Mouse (Mus musculus): ENCODE data around the gene Nat8f6.
A peak's percentile ranks its signal among the peaks of the same experiment; 100 is the strongest.
"Not testable (repeated sequence)": the region's sequence is repeated elsewhere in the genome, so short reads cannot be mapped to it uniquely, and the experiment has no call there.

The Nat8f6 gene

DNA sequence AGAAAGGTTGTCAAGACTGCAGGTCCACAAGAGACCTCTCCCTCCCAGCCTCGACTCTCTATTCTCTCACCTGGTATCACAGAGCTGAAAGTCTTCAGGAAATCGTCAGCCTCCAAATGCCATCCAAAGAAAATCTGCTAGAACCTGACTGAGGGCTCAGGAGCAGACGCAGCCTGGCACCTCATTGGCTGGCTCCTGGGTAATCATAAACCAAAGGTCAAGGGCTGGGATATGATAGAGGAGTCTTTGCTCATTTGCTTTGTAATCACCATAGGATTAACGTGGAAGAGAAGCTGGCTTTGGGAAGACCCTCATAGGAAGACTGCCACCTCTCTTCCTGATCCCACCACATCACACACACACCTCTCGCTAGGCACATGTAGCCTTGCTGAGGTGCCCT lies at the start of gene Nat8f6, which contains the start of gene Nat8f5:
Gene Nat8f6 (minus strand): TSS at position 118 of the 400 bp plus-strand sequence.
Gene Nat8f5 (minus strand): TSS at position 136 of the 400 bp plus-strand sequence.
- no peak for DNase-seq (ENCODE audit: low read depth, low spot score)

DNA sequence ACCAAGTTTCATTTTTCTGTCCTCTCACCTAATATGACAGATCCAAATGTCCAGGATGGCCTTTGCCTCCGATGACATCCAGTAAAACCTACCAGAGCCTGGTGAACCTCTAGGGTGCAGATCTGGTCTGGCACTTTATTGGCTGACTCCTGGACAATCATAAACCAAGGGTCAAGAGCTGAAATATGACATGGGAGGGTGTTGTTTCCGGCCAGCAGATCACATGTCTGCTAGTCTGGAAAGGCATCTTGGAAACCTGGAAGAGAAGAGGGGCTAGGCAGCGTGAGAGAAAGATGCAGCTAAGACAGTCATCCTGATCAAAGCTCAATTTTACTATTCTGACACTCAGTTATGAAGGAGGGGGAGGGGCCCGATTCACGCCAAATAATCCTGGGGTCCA lies 48.3 kb upstream of the Nat8f6 start, which contains the start of gene Nat8f2:
Gene Nat8f2 (minus strand): TSS at position 153 of the 400 bp plus-strand sequence.
- DNase-seq (ENCODE audit: low read depth, low spot score), result not testable (repeated sequence)

DNA sequence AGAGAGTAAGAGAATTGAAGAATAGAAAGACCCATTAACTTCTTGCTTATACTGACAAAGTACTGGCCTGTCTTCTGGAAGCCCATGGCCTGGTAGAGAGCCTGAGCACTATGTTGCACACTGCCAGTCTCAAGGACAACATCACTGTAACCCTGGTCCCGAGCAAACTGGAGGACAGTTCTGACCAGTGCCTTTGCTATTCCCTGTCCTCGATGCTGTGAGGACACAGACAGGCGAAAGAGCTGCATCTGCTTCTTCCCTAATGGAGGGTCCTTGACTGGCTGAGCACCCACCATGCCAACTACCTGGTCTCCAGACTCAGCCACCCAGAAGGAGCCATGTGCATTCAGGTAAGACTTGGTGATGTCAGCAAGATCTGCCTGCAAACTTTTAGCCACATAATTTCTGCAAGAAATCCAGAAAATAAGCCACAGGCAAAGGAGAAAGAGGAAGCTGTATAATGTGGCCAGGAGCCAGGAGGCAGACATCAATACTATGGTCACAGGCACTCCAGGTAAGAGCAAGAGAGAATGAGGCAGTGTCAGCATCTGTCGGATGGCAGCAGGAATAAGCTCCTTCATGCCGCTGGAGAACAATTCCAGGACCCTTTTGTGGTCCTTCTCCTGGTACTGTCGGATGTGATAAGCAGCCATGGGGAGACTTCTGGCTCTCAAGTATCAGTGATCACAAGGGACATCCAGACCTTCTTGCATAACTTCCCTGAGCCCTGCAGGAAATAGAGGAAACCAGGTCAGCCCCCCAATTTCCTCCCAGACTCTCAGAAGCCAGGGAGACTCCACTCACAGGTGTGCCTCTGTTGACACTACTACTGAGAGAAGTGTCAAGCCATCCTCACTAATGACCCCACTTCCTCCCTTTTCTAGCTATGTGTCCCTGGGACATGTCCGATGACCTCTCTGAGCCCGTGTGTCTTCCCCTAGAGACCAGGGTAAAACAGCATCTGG lies 47.3 kb upstream of the Nat8f6 start:
- DNase-seq (ENCODE audit: low read depth, low spot score), result no peak

DNA sequence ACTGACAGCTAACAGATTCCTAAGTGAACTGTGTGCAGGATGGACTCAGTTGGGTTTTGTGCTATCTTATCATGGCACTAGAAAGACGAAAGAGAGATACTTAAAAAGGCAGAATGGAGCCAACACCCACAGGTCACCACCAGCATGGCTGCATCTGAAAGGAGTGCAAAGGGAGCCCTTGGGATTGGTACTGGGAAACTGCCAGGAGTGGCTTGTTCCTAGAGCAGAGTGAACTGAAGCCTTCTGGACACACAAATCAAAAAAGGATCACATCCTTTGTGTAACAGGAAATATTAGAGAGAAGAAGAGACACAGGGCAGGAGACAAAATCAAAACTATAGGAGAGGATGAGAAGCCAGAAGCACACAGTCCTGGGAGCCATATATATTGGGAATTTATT lies 46.2 kb upstream of the Nat8f6 start:
- not testable (repeated sequence) for DNase-seq (ENCODE audit: low read depth, low spot score)

DNA sequence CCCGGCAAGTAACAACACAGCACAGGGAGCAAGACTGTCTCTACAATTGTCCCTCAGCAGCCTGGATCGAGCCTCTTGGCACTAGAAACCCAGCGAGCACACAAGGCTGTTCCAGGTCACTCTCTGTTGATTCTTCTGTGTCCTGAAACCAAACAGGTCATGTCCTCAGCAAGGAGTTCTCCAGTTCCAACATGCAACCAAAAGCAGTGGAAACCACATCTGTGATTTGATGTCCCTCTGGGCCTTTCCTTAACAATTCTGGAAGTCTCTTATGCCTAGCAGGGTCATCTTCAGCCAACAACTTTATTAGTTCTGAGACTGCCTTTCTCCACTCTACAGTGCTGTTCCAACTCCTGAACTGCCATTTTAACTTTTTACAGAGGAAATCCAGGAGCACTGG lies 45.4 kb upstream of the Nat8f6 start:
- not testable (repeated sequence) for DNase-seq (ENCODE audit: low read depth, low spot score)

DNA sequence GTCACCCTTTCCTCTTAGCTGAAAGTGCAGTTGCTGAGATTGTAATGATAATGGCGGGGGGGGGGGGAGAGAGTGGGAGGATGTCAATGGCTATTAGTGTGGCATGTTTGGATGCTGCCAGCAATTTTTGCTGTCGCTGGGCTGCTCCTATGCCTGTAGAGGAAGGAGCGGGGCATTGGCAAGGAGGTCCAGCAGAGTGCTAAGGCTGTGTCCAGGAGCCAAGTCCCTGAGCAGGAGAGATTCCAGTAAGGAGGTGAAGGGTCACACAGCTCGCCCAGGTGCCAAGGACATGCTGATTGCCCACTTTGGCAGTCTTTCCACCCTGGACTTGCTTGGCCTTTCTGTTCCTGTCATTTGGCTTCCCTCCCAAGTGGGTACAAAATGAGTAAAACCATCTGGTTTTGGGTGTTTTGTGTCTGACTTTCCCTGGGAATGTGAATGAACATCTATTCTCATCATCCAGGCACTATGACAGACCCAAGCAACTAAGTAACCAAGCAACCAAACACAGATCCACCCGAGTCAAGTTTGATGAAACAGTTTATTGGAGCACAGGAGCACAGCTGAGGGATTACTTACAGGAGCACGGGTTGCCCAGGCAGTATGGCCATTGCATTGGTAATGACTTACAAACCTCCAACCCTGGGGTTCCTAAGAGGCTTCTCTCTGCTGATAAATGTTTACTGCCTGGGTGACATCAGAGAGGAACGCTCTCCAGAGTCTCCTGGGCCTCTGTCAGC lies 44.3 kb upstream of the Nat8f6 start:
- DNase-seq (ENCODE audit: low read depth, low spot score), result not testable (repeated sequence)

DNA sequence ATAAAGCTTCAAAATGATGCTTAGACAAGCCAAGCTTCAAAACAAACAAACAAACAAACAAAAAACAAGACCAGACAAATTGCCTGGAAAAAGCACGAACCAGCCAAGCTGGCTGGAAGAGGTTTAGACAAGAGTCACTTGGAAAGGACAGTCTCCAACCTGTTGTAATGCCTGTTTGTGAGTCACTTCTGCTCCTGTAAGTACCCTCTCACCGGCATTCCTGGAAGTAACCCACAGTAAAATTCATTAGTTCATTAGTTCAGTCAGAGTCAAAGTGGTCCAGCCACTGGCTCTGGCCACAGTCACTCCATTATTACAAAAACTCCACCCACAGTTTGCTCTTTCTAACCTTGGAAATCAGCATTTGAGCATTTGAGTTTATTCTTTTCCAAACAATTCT lies 43.1 kb upstream of the Nat8f6 start:
- DNase-seq (ENCODE audit: low read depth, low spot score), result no peak

DNA sequence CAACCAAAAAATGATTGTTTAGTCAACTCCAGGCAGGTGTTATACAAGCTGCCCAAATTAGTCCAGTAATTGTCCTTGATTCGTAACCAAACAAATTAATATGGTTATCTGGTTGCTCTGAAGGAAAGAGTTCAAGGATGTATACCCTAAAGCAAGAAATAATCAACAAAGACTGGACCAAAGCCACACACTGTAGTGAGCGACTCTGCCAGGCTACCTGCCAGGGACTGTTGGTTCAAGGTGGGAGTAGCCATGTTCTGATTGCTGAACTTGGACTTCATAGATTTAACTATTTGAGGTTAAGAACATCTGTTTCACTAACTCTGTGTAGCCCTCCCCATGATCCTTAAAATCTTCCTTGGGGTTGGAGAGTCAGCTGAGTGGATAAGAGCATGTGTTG lies 42.4 kb upstream of the Nat8f6 start:
- no peak for DNase-seq (ENCODE audit: low read depth, low spot score)

DNA sequence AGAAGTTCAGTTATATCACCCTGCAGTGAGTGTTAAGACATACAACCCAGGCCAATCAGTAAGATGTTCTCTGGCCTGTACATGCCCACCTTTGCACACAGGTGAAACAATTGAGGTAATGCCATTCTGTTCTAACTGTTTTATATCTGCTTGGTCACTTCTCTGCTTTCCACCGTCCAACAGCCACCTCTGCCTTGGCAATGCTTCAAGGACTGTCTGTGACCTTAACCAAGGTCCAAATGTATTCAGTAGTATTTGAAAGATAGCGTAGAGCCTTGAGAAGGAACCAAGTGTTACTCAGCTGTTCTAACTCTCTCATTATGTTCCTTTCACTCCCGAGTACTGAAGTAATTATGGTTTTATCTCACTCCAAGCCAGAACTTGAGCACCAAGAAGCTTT lies 41.8 kb upstream of the Nat8f6 start:
- DNase-seq (ENCODE audit: low read depth, low spot score), result no peak

DNA sequence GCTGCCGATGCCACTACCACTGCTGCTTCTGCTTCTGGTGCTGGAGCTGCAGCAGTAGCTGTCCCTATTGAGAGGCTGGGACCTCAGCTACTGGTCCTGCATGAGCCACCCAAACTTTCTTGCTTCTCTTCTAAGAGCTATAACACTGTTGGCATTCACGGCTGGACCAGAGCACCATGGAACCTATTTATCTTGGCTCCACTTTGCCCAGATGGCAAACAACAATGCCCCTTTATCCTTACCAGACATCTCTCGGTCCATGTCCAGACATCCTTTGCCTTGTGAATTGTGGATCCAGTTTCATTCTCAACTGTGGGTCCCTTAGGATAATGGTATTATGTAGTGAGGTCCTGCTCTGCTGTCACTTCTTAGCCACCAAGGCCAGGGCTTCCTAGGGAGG lies 40.5 kb upstream of the Nat8f6 start:
- DNase-seq (ENCODE audit: low read depth, low spot score), result no peak

DNA sequence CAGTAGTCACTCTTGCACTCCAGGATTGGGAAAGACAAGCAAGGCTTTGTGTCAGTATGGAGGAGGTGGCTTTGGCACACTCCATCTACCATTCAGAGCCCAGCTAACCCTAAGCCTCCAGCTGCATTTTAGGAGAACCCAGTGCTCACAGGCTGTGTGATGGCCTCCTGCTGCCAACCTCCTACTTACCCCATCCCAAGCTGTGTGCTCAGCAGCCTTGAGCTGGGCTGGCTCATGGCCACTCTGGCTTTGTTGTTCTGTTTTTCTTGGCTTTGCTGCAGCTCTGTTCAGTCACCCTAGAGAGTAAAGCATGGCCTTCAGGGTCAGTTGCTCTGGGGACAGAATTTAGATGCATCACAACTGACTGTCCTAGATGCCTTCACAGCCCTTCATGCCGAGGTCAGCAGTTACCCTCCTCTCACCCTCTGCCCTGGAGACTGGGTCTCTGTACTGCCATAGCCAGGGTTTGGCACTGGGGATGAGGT lies 35.5 kb upstream of the Nat8f6 start:
- peak; percentile 50 for DNase-seq (ENCODE audit: low read depth, low spot score)

DNA sequence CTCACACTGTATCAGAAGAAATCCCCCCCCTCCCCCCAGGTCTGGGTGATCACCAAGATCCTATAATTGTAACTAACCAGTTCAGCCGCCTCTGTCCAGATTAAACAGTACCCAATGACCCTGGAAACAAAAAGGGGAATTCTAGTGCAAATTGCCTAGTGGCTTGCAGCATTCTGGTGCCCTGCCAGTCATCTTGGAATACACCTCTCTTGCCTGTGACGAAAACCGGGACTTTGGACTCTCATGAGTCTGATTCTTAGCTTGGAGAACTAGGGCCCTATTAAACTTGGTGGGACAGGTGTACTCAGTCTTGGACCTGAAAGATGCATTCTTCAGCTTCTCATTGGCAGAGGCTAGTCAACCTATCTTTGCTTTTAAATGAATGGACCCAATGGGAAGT lies 32.7 kb upstream of the Nat8f6 start:
- DNase-seq (ENCODE audit: low read depth, low spot score), result no peak

DNA sequence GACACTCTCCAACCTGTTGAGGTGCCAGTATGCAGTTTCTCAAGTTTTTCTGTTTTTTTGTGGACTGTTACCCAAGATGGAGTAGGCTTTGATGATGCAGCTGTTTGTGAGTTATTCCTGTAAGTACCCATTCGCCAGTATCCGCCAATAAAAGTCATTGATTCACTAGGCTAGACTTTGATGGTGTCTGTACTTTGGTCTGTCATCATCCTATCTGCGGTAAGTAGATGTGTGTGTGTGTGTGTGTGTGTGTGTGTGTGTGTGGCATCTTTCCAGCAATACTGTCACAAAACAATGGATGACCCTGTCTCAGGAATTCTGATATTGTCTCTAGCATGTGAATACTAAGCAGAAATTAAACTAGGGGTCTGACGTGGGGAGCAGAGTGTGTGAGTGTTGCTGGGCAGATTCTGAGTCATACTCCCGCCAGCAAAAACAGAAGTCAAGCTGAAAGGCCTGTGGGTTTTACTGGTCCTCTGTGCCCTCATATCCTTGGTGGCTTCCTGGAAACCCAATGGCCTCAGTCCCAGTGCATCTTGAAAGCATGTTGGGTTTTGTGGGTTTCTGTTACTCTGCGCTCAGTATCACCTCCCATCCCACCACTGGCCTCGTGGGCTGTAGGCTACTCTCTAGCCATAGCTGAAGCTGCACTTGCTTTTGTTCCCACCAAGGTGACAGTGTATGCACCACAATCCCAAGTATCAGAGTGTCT lies 30.5 kb upstream of the Nat8f6 start:
- no peak for DNase-seq (ENCODE audit: low read depth, low spot score)

DNA sequence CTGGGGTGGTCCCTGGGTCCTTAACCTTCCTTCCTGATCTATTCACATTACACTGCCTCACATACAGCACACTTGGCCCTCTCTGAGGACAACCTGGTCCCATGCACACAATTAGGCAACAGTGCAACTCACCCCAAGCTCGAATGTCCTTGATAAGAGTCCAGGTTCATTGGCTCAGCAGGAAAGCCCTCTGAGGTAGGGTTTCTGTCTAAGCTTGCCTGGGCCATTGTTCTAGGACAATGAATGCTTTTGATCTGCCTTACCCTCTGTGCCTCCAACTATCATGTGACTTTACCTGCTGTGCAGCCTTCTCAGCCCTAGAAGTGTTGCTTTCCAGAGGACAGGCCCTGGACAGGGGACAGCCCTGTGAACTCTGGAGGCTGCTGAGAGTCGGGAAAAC lies 28.5 kb upstream of the Nat8f6 start:
- DNase-seq (ENCODE audit: low read depth, low spot score), result no peak

DNA sequence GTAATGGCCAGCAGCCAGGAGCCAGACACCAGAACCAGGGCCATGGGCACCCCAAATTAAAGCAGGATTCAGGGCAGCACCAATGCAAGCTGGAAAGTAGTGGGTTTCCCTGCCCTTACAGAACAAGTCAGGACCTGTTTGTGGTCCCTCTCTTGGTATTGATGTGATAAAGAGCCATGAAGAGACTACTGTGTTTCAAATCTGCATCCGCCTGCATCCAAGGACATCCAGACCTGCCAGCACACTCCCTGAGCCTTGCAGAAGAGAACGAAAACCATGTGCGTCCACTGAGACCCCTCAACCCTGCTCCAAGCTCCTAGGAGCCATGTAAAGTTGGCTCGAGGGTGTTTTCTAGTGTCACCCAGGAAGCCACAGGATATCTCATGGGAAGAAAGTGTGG lies 27.4 kb upstream of the Nat8f6 start:
- no peak for DNase-seq (ENCODE audit: low read depth, low spot score)

DNA sequence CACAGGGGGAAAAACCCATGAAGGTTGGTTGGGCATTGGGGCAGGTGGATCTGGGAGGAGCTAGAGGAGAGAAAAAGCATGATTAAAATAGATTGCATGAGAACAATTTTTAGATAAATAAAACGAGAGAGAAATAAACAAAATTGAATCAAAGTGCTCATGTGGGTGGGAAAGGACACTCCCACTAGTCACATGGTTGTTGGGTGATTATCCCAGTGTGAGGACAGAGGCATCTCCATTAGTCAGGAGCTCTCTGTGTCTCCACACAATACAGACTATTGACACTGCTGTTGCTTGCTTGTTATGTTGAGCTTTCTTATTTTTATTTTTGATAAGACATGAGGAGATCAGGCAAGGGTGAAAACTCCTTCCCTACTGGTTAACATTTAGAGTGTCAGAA lies 26.2 kb upstream of the Nat8f6 start:
- DNase-seq (ENCODE audit: low read depth, low spot score), result no peak

DNA sequence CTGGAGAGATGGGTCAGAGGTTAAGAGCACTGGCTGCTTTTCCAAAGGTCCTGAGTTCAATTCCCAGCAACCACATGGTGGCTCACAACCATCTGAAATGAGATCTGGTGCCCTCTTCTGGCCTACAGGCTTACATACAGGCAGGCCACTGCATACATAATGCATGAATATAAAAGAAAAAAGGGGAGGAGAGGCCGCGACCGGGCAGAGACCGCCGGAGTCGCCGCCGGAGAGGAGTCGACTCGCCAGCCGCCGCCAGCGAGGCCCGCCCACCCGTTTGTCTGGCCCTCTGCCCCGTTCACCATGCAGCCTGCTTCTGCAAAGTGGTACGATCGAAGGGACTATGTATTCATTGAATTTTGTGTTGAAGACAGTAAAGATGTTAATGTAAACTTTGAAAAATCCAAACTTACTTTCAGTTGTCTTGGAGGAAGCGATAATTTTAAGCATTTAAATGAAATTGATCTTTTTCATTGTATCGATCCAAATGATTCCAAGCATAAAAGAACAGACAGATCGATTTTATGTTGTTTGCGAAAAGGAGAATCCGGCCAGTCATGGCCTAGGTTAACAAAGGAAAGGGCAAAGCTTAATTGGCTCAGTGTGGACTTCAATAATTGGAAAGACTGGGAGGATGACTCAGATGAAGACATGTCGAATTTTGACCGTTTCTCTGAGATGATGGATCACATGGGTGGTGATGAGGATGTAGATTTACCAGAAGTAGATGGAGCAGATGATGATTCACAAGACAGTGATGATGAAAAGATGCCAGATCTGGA lies 23.1 kb upstream of the Nat8f6 start:
- DNase-seq (ENCODE audit: low read depth, low spot score), result peak; percentile 65

DNA sequence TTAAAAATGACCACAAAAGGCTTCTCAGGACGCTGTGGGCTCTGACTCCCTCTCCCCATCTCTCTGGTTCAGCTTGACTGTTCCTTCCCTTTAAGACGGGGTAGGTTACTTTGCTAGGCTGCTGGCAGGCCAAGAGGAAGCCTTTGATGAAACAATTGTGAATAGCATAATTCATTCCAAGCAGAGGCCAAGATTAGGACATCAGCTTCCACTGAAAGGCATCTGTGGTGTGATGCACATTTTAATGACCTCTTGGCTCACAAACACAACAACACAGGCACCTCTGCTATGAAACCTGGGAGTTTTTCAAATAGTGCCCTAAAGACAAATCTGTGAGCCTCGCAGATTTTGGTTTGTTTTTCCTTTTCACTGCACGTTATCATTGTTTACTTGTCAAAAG lies 19.2 kb upstream of the Nat8f6 start:
- DNase-seq (ENCODE audit: low read depth, low spot score), result no peak

DNA sequence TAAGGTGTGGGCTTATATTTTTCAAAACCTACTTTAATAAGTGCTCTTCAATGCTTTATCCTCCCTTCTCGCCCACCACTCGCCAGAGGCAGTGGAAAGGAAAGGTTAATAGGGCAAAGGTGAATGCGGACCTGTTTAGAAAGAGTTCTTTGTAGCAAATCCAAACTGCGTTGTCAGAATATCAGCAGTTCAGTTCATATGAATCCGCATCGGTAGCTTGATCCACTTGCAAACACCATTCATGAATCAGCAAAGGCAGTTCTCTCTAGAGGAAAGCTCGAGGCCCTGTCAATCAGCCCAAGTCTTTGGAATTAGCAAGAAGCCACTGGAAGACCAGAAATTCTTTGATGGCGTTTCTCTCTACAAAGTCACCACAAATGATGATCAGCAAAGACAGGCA lies 17.9 kb upstream of the Nat8f6 start:
- DNase-seq (ENCODE audit: low read depth, low spot score), result no peak

DNA sequence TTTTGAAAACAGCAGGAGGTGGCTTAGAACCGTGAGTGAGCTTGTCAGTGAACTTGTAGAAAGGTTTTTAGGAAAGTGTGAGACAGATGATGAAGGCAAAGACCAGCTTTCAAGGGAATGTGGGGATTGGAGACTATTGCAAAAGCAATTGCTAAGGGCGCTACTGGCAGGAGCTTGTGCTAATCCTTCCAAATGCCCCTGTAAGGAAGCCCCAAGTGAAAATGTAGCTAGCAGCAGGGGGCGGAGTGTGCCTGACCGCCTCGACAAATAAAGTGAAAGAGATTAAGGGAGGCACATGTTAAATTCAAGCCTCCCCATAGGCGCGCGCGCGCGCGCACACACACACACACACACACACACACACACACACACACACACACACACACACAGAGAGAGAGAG lies 16.6 kb upstream of the Nat8f6 start:
- DNase-seq (ENCODE audit: low read depth, low spot score), result not testable (repeated sequence)

DNA sequence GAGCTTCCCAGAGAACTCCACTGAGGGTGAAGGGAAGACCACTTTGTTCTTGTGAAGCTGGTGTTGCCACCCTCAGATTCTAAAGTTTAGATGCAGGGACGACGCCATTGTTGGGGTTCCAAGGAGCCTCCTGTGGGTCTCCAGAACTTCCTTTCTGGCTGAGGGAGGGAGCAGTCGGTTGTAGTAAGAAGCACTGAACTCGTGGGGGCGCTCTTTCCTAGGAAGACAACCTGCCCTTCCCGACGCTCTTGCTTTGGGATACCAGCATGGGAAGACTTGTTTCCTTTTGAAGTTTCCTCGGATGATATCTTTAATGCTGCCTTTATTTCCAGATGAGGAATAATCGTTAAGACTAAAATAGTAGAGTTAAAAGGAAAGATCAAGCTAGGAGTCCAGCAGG lies 16.1 kb upstream of the Nat8f6 start:
- DNase-seq (ENCODE audit: low read depth, low spot score), result peak; percentile 30
